ENCODE assay signal across 32 mouse cellular contexts in genomic region chr13:46290537-46290936, GRCm38 (mm10). TPM values are rescaled to one million over a fixed set of nuclear protein-coding genes. Genes with fewer than 3 reads are reported as not detected.
"Had no signal": no experiment of that assay in that cellular context is flagged by ENCODE, and none has a peak within 500 bp of the region (broad histone marks: within the 10 kb centered on the region; RNA-seq: fewer than 3 reads in every experiment).

No protein-coding gene starts in this region.

- H3K27me3 ChIP-seq: embryonic facial prominence, embryonic 12.5 days; embryonic facial prominence, embryonic 13.5 days; embryonic facial prominence, embryonic 15.5 days; forebrain, embryonic 12.5 days; forebrain, embryonic 13.5 days; forebrain, embryonic 15.5 days had no signal

- H3K4me3 ChIP-seq: embryonic facial prominence, embryonic 10.5 days; embryonic facial prominence, embryonic 12.5 days; embryonic facial prominence, embryonic 13.5 days; embryonic facial prominence, embryonic 15.5 days; erythroblast, embryonic 14.5 days; forebrain, embryonic 10.5 days; forebrain, embryonic 12.5 days; forebrain, embryonic 13.5 days; forebrain, embryonic 15.5 days; gastrocnemius, adult 2 months; heart, adult 2 months had no signal

- H3K4me2 ChIP-seq: embryonic facial prominence, embryonic 12.5 days; embryonic facial prominence, embryonic 13.5 days; embryonic facial prominence, embryonic 15.5 days; forebrain, embryonic 12.5 days; forebrain, embryonic 13.5 days; forebrain, embryonic 15.5 days had no signal

- DNase-seq: cerebellum, adult 8-10 months; cerebellum, adult 9-10 months; cerebellum, adult 9-11 months; cerebellum, postnatal 10 days; cerebellum, postnatal 14 days; cerebellum, postnatal 25 days; cerebellum, postnatal 36 days; embryo, embryonic 11 days; forebrain, postnatal 0 days; gastrocnemius, adult 2 months; gastrocnemius, postnatal 10 days; gastrocnemius, postnatal 14 days; gastrocnemius, postnatal 25 days; gastrocnemius, postnatal 36 days; heart, adult 2 months had no signal

- H3K36me3 ChIP-seq: embryonic facial prominence, embryonic 10.5 days; embryonic facial prominence, embryonic 12.5 days; embryonic facial prominence, embryonic 13.5 days; embryonic facial prominence, embryonic 15.5 days; forebrain, embryonic 10.5 days; forebrain, embryonic 12.5 days; forebrain, embryonic 15.5 days had no signal

RNA-seq across cellular contexts. Expression of gene Stmnd1, which starts 17.0 kb away (rescaled TPM):
- total RNA-seq: common myeloid progenitor, adult 5-6 weeks; forebrain, postnatal 0 days; gastrocnemius, adult 18-20 months; granulocyte monocyte progenitor cell, adult 5-6 weeks had no signal
- polyA plus RNA-seq: embryonic facial prominence, embryonic 11.5 days; embryonic facial prominence, embryonic 13.5 days; erythroblast, embryonic 14.5 days; forebrain, embryonic 10.5 days; forebrain, embryonic 11.5 days; forebrain, embryonic 12.5 days; forebrain, embryonic 13.5 days; forebrain, embryonic 14.5 days; forebrain, embryonic 15.5 days; forebrain, embryonic 16.5 days; forebrain, postnatal 0 days; frontal cortex, adult 2 months had no signal
